Mouse (Mus musculus) ovary, postnatal 10 days (tissue): ENCODE data around the gene Hist1h4k.
"Not testable (repeated sequence)": the region's sequence is repeated elsewhere in the genome, so short reads cannot be mapped to it uniquely, and the experiment has no call there.

Experiments used
- DNase-seq: peaks from one replicate; pipeline ENCODE4 v3.0.0; 2022; ENCODE audit warnings: low spot score

Hist1h4k gene

GRCm38 (mm10) chr13:21754294-21755001 is 4.1 kb upstream of the Hist1h4k start:
- DNase-seq = not testable (repeated sequence)

GRCm38 (mm10) chr13:21753524-21754285 is 3.4 kb upstream of the Hist1h4k start, which contains the start of the genes Hist1h2ak and Hist1h2bn:
Hist1h2ak (minus strand) TSS chr13:21753827.
Hist1h2bn (plus strand) TSS chr13:21754123.
- peak; percentile 45 for DNase-seq

GRCm38 (mm10) chr13:21753051-21753523 is 2.8 kb upstream of the Hist1h4k start:
- no peak for DNase-seq

GRCm38 (mm10) chr13:21752356-21752755 is 2.1 kb upstream of the Hist1h4k start:
- DNase-seq = no peak

GRCm38 (mm10) chr13:21751827-21752226 is 1.5 kb upstream of the Hist1h4k start:
- DNase-seq = no peak

- no peak for DNase-seq
Observed at GRCm38 (mm10) chr13:21751417-21751816, 1.1 kb upstream of the Hist1h4k start.

- no peak for DNase-seq
Observed at GRCm38 (mm10) chr13:21749387-21750158, 732 bp downstream of the Hist1h4k start.

- DNase-seq = no peak
Observed at GRCm38 (mm10) chr13:21745006-21745405, 5.3 kb downstream of the Hist1h4k start.

GRCm38 (mm10) chr13:21734906-21735767 is 15.2 kb downstream of the Hist1h4k start, which contains the start of gene Hist1h4j:
Hist1h4j (plus strand) TSS chr13:21735064.
- peak; percentile 60 for DNase-seq

GRCm38 (mm10) chr13:21734010-21734905 is 16.0 kb downstream of the Hist1h4k start:
- DNase-seq = no peak

- DNase-seq = no peak
Observed at GRCm38 (mm10) chr13:21733466-21733865, 16.8 kb downstream of the Hist1h4k start.

GRCm38 (mm10) chr13:21729544-21729943 is 20.8 kb downstream of the Hist1h4k start:
- DNase-seq = no peak

GRCm38 (mm10) chr13:21727948-21728572 is 22.2 kb downstream of the Hist1h4k start:
- no peak for DNase-seq

GRCm38 (mm10) chr13:21722993-21723836 is 27.1 kb downstream of the Hist1h4k start:
- no peak for DNase-seq

GRCm38 (mm10) chr13:21722373-21722925 is 27.9 kb downstream of the Hist1h4k start:
- no peak for DNase-seq

- not testable (repeated sequence) for DNase-seq
Observed at GRCm38 (mm10) chr13:21721757-21722372, 28.4 kb downstream of the Hist1h4k start, which contains the start of gene Hist1h2bm. Hist1h2bm (plus strand) TSS chr13:21722044.

GRCm38 (mm10) chr13:21721107-21721756 is 29.1 kb downstream of the Hist1h4k start:
- not testable (repeated sequence) for DNase-seq
